ENCODE assay signal across 27 mouse cellular contexts in the genomic region with DNA sequence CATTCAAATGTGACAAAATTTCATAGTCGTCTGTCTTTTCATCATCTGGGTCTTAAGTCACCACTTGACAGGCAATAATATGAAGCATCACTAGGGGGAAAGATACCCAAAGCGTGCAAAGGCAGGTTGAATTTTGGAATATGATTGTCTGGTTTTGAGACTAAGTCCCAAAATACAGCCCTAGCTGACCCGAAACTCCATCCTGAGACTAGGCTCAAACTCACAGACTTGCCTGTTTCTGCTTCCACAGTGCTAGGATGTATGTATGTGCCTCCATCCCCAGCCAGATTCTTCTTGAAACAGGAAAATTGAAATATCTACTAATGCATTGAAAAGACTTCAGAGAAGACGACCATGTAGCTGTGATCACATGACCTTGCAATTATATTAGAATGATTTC. TPM values are rescaled to one million over a fixed set of nuclear protein-coding genes. Genes with fewer than 3 reads are reported as not detected.
"Had no signal": no experiment of that assay in that cellular context is flagged by ENCODE, and none has a peak within 500 bp of the region (broad histone marks: within the 10 kb centered on the region; RNA-seq: fewer than 3 reads in every experiment).

No protein-coding gene starts in this region.

- H3K4me3 ChIP-seq: layer of hippocampus, adult 2 months; limb, embryonic 10.5 days; limb, embryonic 13.5 days; liver, embryonic 12.5 days; liver, embryonic 15.5 days; midbrain, embryonic 12.5 days; midbrain, embryonic 15.5 days; neural tube, embryonic 13.5 days had no signal

- ATAC-seq: intestine, embryonic 16.5 days; liver, embryonic 12.5 days; midbrain, embryonic 15.5 days had no signal

- H3K36me3 ChIP-seq: limb, embryonic 10.5 days; limb, embryonic 13.5 days; liver, embryonic 12.5 days; liver, embryonic 15.5 days; midbrain, embryonic 12.5 days; midbrain, embryonic 15.5 days; neural tube, embryonic 13.5 days had no signal

- H3K4me1 ChIP-seq: limb, embryonic 10.5 days; limb, embryonic 13.5 days; liver, embryonic 12.5 days; liver, embryonic 15.5 days; midbrain, embryonic 12.5 days; midbrain, embryonic 15.5 days; neural tube, embryonic 13.5 days had no signal

- H3K27me3 ChIP-seq: limb, embryonic 13.5 days; liver, embryonic 12.5 days; liver, embryonic 15.5 days; midbrain, embryonic 12.5 days; midbrain, embryonic 15.5 days; neural tube, embryonic 13.5 days had no signal

- DNase-seq: kidney, adult 18-20 months; kidney, adult 9 months; kidney, postnatal 14 days; layer of hippocampus, adult 9-11 months; liver; lung, adult 18-20 months; retina, postnatal 1 day; right cerebral cortex, postnatal 25 days had no signal

- H3K27ac ChIP-seq: layer of hippocampus, adult 2 months; limb, embryonic 10.5 days; limb, embryonic 13.5 days; liver, embryonic 12.5 days; liver, embryonic 15.5 days; macrophage; midbrain, embryonic 12.5 days; midbrain, embryonic 15.5 days; neural tube, embryonic 13.5 days; stomach, postnatal 0 days had no signal

RNA-seq across cellular contexts. Expression of gene Prss2, which starts 10.6 kb away (rescaled TPM):
- total RNA-seq: layer of hippocampus, adult 2 months; layer of hippocampus, postnatal 25 days; left cerebral cortex, adult 18-20 months; left cerebral cortex, postnatal 25 days; megakaryocyte, adult 5-6 weeks; neutrophil, adult 5-6 weeks had no signal
- polyA plus RNA-seq: kidney, embryonic 16.5 days; limb, embryonic 10.5 days; limb, embryonic 13.5 days; liver, embryonic 12.5 days; lung, embryonic 16.5 days; macrophage; midbrain, embryonic 12.5 days; midbrain, embryonic 15.5 days; neural tube, embryonic 13.5 days; stomach, embryonic 14.5 days had no signal
